In the genomic region with DNA sequence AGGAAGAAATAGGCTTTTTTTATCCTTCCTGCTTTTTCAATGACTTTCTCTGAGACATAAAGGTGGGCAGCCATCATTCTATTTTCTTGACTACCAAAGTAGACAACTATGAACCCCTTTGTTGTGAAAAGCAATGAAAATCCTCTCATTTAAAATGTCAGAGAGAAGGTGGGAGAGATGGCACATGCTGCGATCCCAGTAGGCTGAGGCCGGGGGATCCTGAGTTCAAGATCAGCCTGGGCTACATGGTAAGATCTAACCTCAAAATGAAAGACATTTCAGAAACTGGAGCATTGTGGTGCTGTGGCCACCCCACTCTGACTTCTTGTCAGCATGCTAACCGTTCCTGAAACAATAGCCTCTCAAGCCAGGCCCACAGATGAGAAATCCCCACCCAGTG, we compare ENCODE assay signal across 31 mouse cellular contexts.
"Had no signal": no experiment of that assay in that cellular context is flagged by ENCODE, and none has a peak within 500 bp of the region (broad histone marks: within the 10 kb centered on the region; RNA-seq: fewer than 3 reads in every experiment).

No protein-coding gene starts in this region.

- H3K4me2 ChIP-seq: limb, embryonic 12.5 days; limb, embryonic 13.5 days; limb, embryonic 15.5 days; liver, embryonic 11.5 days; liver, embryonic 12.5 days; liver, embryonic 13.5 days; liver, embryonic 15.5 days; lung, embryonic 14.5 days; lung, embryonic 15.5 days; midbrain, embryonic 12.5 days; midbrain, embryonic 13.5 days; midbrain, embryonic 15.5 days; neural tube, embryonic 12.5 days had no signal

- ATAC-seq: liver, embryonic 12.5 days; liver, postnatal 0 days; lung, postnatal 0 days; midbrain, embryonic 13.5 days; midbrain, embryonic 15.5 days; midbrain, embryonic 16.5 days had no signal

- DNase-seq: left cerebral cortex, postnatal 4 days; liver; liver, embryonic 13.5 days; liver, postnatal 0 days; lung, adult 18-20 months; lung, adult 2 months; lung, postnatal 10 days; lung, postnatal 14 days; lung, postnatal 36 days; lung, postnatal 4 days; midbrain, embryonic 14.5 days had no signal

- H3K4me1 ChIP-seq: liver, embryonic 15.5 days had no signal

- H3K9me3 ChIP-seq: limb, embryonic 12.5 days; limb, embryonic 13.5 days; limb, embryonic 15.5 days; liver, embryonic 12.5 days; liver, embryonic 13.5 days; liver, embryonic 15.5 days; lung, embryonic 15.5 days; midbrain, embryonic 10.5 days; midbrain, embryonic 12.5 days; midbrain, embryonic 13.5 days; midbrain, embryonic 15.5 days; neural tube, embryonic 12.5 days had no signal

- H3K4me3 ChIP-seq: left cerebral cortex, adult 2 months; limb, embryonic 12.5 days; limb, embryonic 13.5 days; limb, embryonic 15.5 days; liver, embryonic 12.5 days; liver, embryonic 13.5 days; liver, embryonic 15.5 days; lung, embryonic 15.5 days; megakaryocyte, embryonic 14.5 days; midbrain, embryonic 10.5 days; midbrain, embryonic 12.5 days; midbrain, embryonic 13.5 days; midbrain, embryonic 15.5 days; myocyte; neural tube, embryonic 12.5 days had no signal

- H3K27ac ChIP-seq: left cerebral cortex, adult 2 months; limb, embryonic 12.5 days; limb, embryonic 13.5 days; limb, embryonic 15.5 days; liver, embryonic 12.5 days; liver, embryonic 13.5 days; liver, embryonic 14.5 days; liver, embryonic 15.5 days; lung, embryonic 15.5 days; macrophage; midbrain, embryonic 10.5 days; midbrain, embryonic 12.5 days; midbrain, embryonic 13.5 days; midbrain, embryonic 15.5 days; neural tube, embryonic 12.5 days had no signal

- H3K36me3 ChIP-seq: limb, embryonic 12.5 days; limb, embryonic 13.5 days; limb, embryonic 15.5 days; liver, embryonic 12.5 days; liver, embryonic 13.5 days; liver, embryonic 15.5 days; lung, embryonic 15.5 days; midbrain, embryonic 10.5 days; midbrain, embryonic 12.5 days; midbrain, embryonic 13.5 days; midbrain, embryonic 15.5 days; neural tube, embryonic 12.5 days had no signal

- H3K9ac ChIP-seq: limb, embryonic 12.5 days; limb, embryonic 13.5 days; limb, embryonic 15.5 days; liver, embryonic 12.5 days; liver, embryonic 13.5 days; liver, embryonic 14.5 days; liver, embryonic 15.5 days; liver, postnatal 0 days; lung, embryonic 14.5 days; lung, embryonic 15.5 days; midbrain, embryonic 12.5 days; midbrain, embryonic 13.5 days; midbrain, embryonic 15.5 days; neural tube, embryonic 12.5 days had no signal
